Mouse (Mus musculus) liver, embryonic 14.5 days (tissue): ENCODE results near the gene Med4.

Experiments
- CTCF ChIP-seq: IDR thresholded peaks from 2 replicates; pipeline ENCODE4 v1.5.1; 2016; ENCODE audit warnings: antibody characterized with exemption, low read depth, control low read depth
- EP300 ChIP-seq: IDR thresholded peaks from 2 replicates; pipeline ENCODE4 v1.6.1; 2016; ENCODE audit warnings: antibody characterized with exemption, low read depth

DNA sequence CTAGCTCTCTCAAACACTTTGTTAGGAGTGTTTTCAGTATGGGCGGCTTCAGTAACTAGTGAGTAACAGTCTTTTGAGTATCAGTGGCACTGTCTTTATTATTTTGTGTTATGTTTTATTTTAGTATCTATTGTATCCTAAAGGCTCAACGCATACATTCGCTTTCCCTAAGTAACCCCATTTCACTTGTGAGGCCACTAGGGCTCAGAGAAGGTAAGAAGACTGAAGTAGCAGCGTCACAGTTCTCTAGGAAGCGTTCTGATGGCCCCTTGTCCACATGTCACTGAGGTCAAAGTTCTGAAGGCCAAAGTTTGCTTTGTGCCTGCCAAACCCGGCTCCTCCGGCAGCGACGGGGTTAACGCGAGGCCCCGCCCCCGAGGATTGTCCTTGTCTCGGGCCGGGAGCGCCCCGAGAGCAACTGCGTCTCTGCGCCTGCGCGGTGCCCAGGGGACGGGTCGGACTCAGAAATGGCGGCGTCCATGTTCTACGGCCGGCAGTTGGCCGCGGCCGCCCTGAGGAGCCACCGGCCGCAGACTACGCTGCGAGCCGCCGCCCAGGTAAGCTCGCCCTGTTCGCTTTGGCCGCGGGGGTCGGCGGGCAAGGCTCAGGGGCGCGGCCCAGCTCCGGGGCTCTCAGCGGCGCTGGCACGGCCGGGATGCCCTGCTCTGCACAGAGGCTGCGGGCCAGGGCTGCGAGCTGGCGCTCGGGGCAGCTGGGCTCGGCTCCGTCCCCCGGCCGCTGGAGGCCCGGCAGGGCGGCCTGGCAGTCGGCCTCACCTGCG lies 42.7 kb downstream of the Med4 start:
- TF ChIP-seq CTCF (no peak; the same call in 1 of the 2 replicates), EP300 (no peak)
